Mouse (Mus musculus): ENCODE data around the gene Plekhg5.

Plekhg5 gene

GRCm38 (mm10) chr4:152097911-152098799 lies 25.9 kb downstream of the Plekhg5 start:
- DNase-seq (ENCODE audit: low read depth): no peak

- DNase-seq (ENCODE audit: low read depth): no peak
These were observed 28.2 kb downstream of the Plekhg5 start for GRCm38 (mm10) chr4:152100541-152100940.

GRCm38 (mm10) chr4:152101081-152101653 lies 28.9 kb downstream of the Plekhg5 start:
- DNase-seq (ENCODE audit: low read depth): no peak

- no peak for DNase-seq (ENCODE audit: low read depth)
These were observed 29.6 kb downstream of the Plekhg5 start for GRCm38 (mm10) chr4:152101921-152102320.

GRCm38 (mm10) chr4:152103025-152103424 lies 30.7 kb downstream of the Plekhg5 start:
- peak; percentile 66 for DNase-seq (ENCODE audit: low read depth)

- no peak for DNase-seq (ENCODE audit: low read depth)
These were observed 34.4 kb downstream of the Plekhg5 start for GRCm38 (mm10) chr4:152106746-152107145.

- DNase-seq (ENCODE audit: low read depth): no peak
These were observed 35.2 kb downstream of the Plekhg5 start for GRCm38 (mm10) chr4:152107493-152107892.

GRCm38 (mm10) chr4:152107971-152108509 lies 35.7 kb downstream of the Plekhg5 start:
- peak; percentile 50 for DNase-seq (ENCODE audit: low read depth)

GRCm38 (mm10) chr4:152108673-152109072 lies 36.4 kb downstream of the Plekhg5 start:
- no peak for DNase-seq (ENCODE audit: low read depth)

- DNase-seq (ENCODE audit: low read depth): no peak
These were observed 37.2 kb downstream of the Plekhg5 start for GRCm38 (mm10) chr4:152109509-152109908.

- DNase-seq (ENCODE audit: low read depth): no peak
These were observed 38.4 kb downstream of the Plekhg5 start for GRCm38 (mm10) chr4:152110689-152111088.

- DNase-seq (ENCODE audit: low read depth): no peak
These were observed 40.0 kb downstream of the Plekhg5 start for GRCm38 (mm10) chr4:152112329-152112728.

- no peak for DNase-seq (ENCODE audit: low read depth)
These were observed 41.8 kb downstream of the Plekhg5 start for GRCm38 (mm10) chr4:152114080-152114479.

- no peak for DNase-seq (ENCODE audit: low read depth)
These were observed 43.8 kb downstream of the Plekhg5 start, which contains the start of gene Tnfrsf25 for GRCm38 (mm10) chr4:152115921-152116612. Gene Tnfrsf25 (plus strand): TSS chr4:152115934.

GRCm38 (mm10) chr4:152117538-152117937 lies 45.2 kb downstream of the Plekhg5 start:
- DNase-seq (ENCODE audit: low read depth): no peak

- no peak for DNase-seq (ENCODE audit: low read depth)
These were observed 47.3 kb downstream of the Plekhg5 start for GRCm38 (mm10) chr4:152119396-152120292.

GRCm38 (mm10) chr4:152120311-152121182 lies 48.2 kb downstream of the Plekhg5 start:
- DNase-seq (ENCODE audit: low read depth): no peak

GRCm38 (mm10) chr4:152121183-152121505 lies 48.8 kb downstream of the Plekhg5 start:
- no peak for DNase-seq (ENCODE audit: low read depth)

- DNase-seq (ENCODE audit: low read depth): no peak
These were observed 52.2 kb downstream of the Plekhg5 start for GRCm38 (mm10) chr4:152124361-152124961.
